Mouse (Mus musculus) lung, adult 2 months (tissue): Measurements from ENCODE around the gene Gm20716. TPM values are rescaled to one million over a fixed set of nuclear protein-coding genes. Genes with fewer than 3 reads are reported as not detected.
A peak's percentile ranks its signal among the peaks of the same experiment; 100 is the strongest.

Experiments
- DNase-seq: peaks from one replicate; pipeline ENCODE4 v3.0.0; 2022
- H3K4me1 ChIP-seq: fragments of 200-500 bp; 2 replicates; pipeline ENCODE4 v1.6.1; 2011; ENCODE audit warnings: low read length; ENCODE audit not compliant: control insufficient read depth, insufficient read depth
- H3K4me3 ChIP-seq: fragments of 200-500 bp; replicated peaks from 2 replicates; pipeline ENCODE3; 2011; ENCODE audit warnings: low read depth, mild to moderate bottlenecking, control low read depth, low read length; ENCODE audit errors: extremely low read depth
- CTCF ChIP-seq: fragments of 200-500 bp; IDR thresholded peaks from 2 replicates; pipeline ENCODE4 v1.5.1; 2011; ENCODE audit warnings: mild to moderate bottlenecking, low read length, control low read depth; ENCODE audit not compliant: insufficient read depth
- POLR2A ChIP-seq: fragments of 200-500 bp; IDR thresholded peaks from 2 replicates; pipeline ENCODE4 v1.6.1; 2011; ENCODE audit warnings: low read depth, mild to moderate bottlenecking, control low read depth, low read length, borderline replicate concordance; ENCODE audit errors: extremely low read depth
- WGBS: fragments of 180-500 bp; shearing (Covaris S2); methylation state at CpG from one replicate; pipeline ENCODE4 v1.1.7; 2018; 5-methylcytosine and 5-hydroxymethylcytosine counted together
- polyA plus RNA-seq: library from polyadenylated mRNA; depleted of rRNA; stranded (reverse); fragments of >200 nt; gene quantifications from 2 replicates; pipeline ENCODE4 v1.2.3, GENCODE M21; 2012; rRNA removed

The Gm20716 gene
- 0.48 and 5.4 TPM in 2 replicates for polyA plus RNA-seq

GRCm38 (mm10) chr2:168230026-168230728 is at the start of gene Gm20716, which contains the start of the genes Dpm1 and Mocs3:
Gm20716 (minus strand) TSS chr2:168230364.
Dpm1 (minus strand) TSS chr2:168230591.
Mocs3 (plus strand) TSS chr2:168230622.
- TF ChIP-seq POLR2A (peak; percentile 92), CTCF (no peak)
- Histone ChIP-seq H3K4me1 (peaks cover 6% of the 10 kb centered on the region), H3K4me3 (peak within 1 kb of the TSS; percentile 87)
- DNase-seq: peak; percentile 93
- WGBS: under 1% methylated on average over 73 of the region's 73 CpGs

DNA sequence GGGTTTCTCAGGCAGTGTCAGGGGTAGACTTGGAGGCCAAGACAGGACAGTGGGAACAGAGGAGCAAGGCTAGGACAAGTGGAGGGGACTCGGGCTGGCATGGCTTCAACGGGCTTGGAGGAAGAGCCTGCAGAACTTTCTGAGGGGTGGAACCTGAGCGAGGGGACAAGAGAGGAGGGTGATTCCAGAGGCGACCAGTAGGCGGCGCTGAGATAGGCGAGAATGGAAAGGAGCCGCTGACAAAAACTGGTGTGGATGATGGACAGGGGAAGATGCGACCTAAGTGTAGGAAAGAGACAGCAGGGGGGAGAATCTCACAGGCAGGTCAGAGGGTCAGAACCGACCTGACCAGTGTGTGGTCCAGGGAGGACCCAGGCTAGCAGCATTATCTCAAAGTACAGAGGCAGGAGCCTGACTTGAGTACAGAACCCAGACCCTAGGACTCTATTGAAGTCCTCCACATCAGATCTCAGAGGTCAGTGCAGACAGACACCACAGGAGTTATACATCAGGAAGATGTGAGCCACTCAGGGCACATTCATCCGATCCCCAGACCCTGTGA is 44.3 kb upstream of the Gm20716 start:
- WGBS: 6% methylated on average over 11 of the region's 11 CpGs
- TF ChIP-seq POLR2A: no peak
- peak; percentile 74 for TF ChIP-seq CTCF
- peak; percentile 66 for DNase-seq

DNA sequence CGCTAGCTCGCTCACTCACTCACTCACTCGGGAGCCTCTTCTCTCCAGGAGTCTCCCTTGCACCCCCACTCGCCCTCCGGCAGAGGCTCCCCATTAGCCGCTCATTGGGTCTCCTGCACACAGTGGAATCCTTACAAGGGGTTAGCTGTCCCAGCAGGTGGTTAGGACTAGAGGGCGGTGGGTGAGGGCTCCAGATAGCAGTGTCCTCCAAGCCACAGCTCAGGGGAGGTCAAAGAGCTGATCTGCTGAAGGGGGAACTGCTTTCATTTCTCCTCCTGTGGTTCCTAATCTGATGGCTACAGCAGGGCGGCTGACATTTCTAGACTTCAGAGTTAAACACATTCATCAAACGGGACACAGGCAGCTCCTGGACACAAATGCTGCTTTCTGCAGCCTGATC is 43.2 kb upstream of the Gm20716 start:
- 45% methylated on average over 9 of the region's 9 CpGs for WGBS
- no peak for TF ChIP-seq POLR2A
- TF ChIP-seq CTCF: no peak
- Histone ChIP-seq H3K4me1 (no peaks in the 10 kb centered on the region), H3K4me3 (no peak overlapping the region)
- no peak for DNase-seq

More for the DNA sequence above, 44.3 kb upstream of the Gm20716 start:
- no peak overlapping the region for H3K4me3 ChIP-seq
- H3K4me1 ChIP-seq: no peaks in the 10 kb centered on the region

DNA sequence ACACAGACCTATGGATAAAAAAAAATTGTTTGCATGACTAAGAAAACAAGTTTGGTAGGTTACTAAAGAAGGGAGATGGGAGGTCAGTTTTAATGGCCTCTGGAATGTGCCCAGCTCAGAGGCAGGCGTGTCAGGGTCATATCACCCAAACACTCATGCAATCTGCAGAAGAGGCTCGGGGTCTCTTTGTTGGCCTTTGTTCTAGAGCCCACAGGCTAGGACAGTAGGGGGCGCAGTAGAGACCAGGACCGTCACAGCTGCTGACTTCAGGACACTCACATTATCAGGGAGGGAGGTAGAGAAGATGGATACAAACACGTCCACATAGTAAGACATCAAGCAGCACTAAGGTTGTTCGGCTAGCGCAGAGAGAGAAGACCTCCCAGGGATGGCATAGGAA is 37.9 kb upstream of the Gm20716 start:
- TF ChIP-seq CTCF (peak; percentile 43; the same call in 1 of the 2 replicates), POLR2A (no peak)
- WGBS: 40% methylated on average over 7 of the region's 7 CpGs
- peak; percentile 24 for DNase-seq

GRCm38 (mm10) chr2:168260900-168261299 is 30.7 kb upstream of the Gm20716 start:
- Histone ChIP-seq H3K4me3 (no peak overlapping the region), H3K4me1 (no peaks in the 10 kb centered on the region)
- TF ChIP-seq CTCF: no peak
- no peak for TF ChIP-seq POLR2A
- WGBS: 87% methylated on average over 10 of the region's 10 CpGs
- DNase-seq: no peak

More for the DNA sequence above, 37.9 kb upstream of the Gm20716 start:
- no peaks in the 10 kb centered on the region for H3K4me1 ChIP-seq
- H3K4me3 ChIP-seq: no peak overlapping the region

DNA sequence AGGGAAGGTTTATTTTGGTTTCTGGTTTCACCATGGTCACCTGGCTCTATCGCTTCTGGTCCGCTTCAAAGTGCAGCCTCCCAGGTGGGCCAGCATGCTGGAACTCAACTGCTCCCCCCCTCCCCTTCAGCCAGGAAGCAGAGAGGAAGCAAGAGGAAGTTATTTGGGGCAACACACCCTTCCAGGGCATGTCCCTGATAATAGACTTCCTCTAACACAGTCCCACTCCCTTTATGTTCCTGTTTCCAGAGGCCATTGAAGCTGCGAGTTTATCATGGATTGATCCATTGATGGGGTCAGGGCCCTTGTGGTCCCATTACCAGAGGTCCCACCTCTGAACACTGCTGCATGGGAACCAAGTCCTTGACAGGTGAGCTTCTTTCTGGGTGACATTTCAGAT is 30.0 kb upstream of the Gm20716 start:
- WGBS: 54% methylated on average over 3 of the region's 3 CpGs
- Histone ChIP-seq H3K4me3 (no peak overlapping the region), H3K4me1 (no peaks in the 10 kb centered on the region)
- TF ChIP-seq CTCF (no peak), POLR2A (no peak)
- DNase-seq: no peak

DNA sequence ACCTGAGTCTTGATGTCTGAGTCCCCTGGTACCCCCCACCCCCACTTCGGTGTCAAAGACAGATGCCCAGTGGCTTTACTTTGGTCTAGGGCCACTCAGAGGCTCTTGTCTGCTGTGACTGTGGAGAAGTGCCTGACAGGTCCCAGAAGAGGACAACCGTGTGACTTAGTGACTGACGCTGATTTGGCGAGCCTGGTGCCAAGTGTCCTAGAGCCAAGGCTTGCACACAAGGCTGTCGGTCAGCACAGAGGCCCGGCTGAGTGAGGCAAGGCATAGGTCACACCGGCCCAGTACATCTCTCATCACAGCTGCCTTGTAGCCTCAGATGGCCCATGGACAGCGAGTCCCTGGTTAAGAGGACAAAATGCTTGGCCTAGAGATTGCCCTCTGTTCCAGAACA is 28.9 kb upstream of the Gm20716 start:
- 75% methylated on average over 8 of the region's 8 CpGs for WGBS
- no peak for DNase-seq
- no peak for TF ChIP-seq POLR2A
- no peak for TF ChIP-seq CTCF
- Histone ChIP-seq H3K4me3 (no peak overlapping the region), H3K4me1 (no peaks in the 10 kb centered on the region)

DNA sequence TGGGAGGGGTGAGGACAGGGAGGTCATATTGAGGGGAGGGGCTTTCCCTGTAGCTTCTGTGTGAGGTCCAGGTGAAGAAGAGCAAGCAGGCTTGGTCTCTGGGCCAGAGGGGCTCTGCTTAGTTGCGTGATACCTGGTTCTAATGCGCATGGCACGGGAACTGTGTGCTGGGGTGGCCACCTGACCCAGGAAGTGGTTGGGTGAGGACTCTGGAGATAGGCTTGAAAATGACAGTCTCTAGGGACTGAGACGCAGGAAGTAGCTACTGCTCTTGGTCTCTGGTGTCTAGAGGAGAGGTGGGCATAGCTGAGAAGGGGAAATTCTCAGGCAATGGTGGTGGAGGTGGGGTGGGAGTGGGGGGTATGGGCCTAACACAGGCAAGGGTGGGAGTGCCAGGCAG is 27.0 kb upstream of the Gm20716 start:
- H3K4me1 ChIP-seq: no peaks in the 10 kb centered on the region
- no peak overlapping the region for H3K4me3 ChIP-seq
- DNase-seq: no peak
- TF ChIP-seq CTCF (no peak), POLR2A (no peak)
- WGBS: 76% methylated on average over 4 of the region's 4 CpGs

GRCm38 (mm10) chr2:168256506-168256905 is 26.3 kb upstream of the Gm20716 start:
- 65% methylated on average over 3 of the region's 3 CpGs for WGBS
- no peak for DNase-seq
- Histone ChIP-seq H3K4me1 (no peaks in the 10 kb centered on the region), H3K4me3 (no peak overlapping the region)
- TF ChIP-seq POLR2A: no peak
- TF ChIP-seq CTCF: no peak

- no peak for TF ChIP-seq POLR2A
- no peak for TF ChIP-seq CTCF
- no peaks in the 10 kb centered on the region for H3K4me1 ChIP-seq
- no peak for DNase-seq
- no peak overlapping the region for H3K4me3 ChIP-seq
- 26% methylated on average over 7 of the region's 7 CpGs for WGBS
These were observed 23.7 kb upstream of the Gm20716 start for GRCm38 (mm10) chr2:168253822-168254221.
